Mouse (Mus musculus) thymus, adult 18-20 months (tissue): ENCODE results near the gene Igdcc3.
"Not testable (repeated sequence)": the region's sequence is repeated elsewhere in the genome, so short reads cannot be mapped to it uniquely, and the experiment has no call there.

ENCODE experiments used
- DNase-seq, 2 experiments: peaks; one replicate each; pipeline ENCODE4 v3.0.0; 2022; ENCODE audit warnings: mixed read lengths in 2 of 2

Igdcc3 gene

DNA sequence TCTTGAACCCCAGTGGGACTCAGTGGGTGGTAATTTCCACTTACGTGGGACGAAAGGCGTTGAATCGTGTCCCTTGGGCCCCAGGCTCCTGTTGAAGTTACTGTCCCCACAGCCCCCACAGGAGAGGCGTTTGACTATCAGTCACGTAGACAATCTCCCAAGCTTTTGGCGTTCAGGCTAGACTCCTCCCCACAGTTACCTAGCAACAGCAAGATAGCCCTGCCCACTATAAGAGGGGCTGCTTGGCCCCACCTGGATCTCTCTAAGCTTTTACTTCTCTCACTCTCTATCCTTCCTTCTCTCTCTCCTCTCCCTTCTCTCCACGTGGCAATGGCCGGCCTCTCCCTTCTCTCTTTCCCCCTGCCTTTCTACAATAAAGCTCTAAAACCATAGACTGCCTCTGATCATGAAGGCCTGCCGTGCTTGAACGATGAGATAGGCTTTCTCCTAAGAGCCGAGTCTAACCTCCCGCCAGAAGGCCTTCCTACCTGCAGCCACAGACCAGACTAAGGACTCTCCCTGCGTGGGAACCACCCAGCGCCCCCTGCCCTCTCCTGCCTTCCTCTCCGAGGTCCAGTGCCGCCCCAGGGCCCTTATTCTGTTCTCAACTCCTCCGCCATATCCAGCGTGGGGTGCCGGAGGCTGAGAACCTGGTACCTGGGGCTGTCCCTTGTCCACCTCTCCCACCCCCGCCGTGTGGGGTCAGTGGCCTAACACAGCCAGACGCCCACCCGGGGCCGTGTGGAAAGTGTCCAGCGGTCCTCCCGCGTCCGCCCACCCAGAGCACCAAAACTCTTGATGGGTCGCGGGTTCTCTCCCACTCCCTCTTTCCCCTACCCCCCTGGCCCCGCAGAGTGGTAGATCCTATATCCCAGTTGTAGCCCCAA lies 67.5 kb downstream of the Igdcc3 start:
- DNase-seq, result no peak

DNA sequence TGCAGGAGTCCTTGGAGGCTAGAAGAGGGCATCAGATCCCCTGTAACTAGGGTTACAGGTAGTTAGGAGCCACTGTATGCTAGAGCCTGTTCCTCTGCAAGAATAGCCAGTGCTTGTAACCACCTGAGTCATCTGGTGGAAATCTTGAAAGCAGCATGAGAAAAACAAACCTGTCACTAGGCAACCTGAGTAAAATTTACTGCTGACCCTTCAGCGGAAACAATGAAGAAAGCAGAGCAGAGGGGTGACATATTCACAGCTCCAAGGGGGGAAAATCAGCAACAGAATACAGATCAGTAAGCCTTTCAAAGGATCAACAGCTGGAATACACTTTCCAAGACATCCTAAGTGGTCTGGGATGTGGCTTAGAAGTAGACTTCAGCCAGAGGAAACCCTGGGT lies 70.6 kb downstream of the Igdcc3 start:
- DNase-seq, result no peak

DNA sequence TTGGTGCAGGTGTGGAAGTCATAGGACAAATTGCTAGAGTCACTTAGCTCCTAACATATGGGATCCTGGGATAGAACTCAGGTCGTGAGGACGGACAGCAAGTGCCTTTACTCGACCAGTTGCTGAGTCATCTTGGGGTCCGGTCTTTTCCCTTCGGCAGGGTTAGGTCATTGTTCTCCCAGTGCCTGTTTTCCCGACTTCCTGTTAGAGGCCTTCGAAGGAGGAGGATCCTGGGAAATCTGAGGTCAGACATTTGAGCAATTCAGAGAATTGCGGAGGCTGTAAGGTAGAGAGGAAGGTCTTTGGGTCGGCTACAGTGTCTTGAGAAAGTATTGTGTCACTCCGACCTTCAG lies 73.4 kb downstream of the Igdcc3 start:
- no peak for DNase-seq

DNA sequence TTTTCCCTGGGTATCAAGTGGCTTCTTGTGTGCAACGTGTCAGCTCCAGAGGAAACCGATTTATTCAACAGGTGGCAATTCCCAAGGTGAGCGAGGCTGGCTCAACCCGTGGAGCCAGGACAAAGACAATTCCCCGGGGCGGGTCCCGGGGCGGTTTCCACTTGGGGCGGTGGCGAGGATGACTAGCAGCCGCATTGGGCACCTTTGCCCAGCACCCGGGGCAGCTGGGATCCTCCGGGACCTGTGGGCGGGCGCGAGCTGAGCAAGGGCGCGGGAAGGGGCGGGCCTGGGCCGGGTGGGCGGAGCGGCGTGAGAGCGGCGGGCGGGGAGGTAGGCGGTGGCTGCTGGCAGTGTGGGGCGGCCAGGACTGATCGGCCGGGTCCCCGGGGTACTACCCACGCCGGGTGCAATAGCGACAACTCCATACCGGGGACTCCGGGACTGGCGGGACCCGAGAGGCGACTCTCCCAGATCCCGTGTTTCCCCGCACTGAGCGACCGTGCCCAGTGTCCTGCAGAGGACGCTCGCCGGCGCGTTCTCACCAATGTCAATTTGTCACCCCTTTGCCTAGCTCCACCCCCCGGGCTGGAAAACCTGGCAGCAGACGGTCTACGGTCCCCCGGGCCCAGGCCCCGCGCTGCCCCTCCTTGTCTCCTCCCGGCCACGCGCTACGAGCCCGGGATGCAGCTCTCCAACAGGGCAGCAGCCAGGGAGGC lies 73.9 kb downstream of the Igdcc3 start:
- peak; percentile 74 to 78 for DNase-seq

DNA sequence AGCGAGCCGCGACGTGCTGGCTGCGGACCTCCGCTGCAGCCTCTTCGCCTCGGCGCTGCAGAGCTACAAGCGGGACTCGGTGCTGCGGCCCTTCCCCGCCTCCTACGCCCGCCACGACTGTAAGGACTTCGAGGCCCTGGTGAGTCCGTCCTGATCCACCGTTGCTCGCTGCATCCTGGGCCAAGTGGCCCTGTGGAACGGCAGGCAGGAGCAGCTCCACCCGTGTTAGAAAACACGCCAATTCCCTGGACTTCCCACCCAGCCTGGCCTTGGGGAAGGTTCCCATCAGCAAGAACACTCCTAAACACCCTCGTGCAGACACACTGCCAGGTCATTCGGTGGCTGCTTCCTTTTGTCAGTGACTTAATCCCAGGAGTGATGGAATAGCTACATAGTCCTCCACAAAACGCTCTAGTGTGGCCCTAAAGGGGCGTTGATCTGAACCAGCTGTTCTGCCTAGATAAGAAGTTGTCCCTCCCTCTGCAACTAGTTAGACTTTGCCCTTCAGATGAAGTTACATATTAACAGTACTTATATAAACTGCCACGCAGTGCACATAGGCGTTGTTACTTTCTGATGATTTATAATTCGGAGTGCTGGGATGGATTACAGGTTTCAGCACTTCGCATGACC lies 74.6 kb downstream of the Igdcc3 start:
- no peak for DNase-seq

DNA sequence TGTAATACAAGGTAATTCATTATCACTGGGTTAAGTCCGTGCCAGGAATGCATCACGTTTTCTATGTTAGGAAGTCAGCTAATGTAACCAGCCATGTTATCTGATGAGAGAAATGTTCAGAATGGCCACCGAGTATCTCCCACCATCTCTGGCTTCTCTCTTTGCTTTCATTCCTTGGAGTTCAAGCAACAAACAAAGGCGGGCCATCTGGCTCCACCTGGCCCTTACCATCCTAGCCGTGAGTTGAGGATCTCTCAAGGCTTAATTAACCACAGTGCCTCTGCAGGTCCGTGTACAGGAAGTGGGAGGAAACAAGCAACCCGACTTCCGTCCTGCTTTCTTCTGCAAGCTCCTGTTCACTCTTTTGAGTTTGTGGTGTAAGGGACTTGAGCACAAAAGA lies 76.0 kb downstream of the Igdcc3 start:
- DNase-seq, result peak in 1 of 2 experiments; percentile 56

DNA sequence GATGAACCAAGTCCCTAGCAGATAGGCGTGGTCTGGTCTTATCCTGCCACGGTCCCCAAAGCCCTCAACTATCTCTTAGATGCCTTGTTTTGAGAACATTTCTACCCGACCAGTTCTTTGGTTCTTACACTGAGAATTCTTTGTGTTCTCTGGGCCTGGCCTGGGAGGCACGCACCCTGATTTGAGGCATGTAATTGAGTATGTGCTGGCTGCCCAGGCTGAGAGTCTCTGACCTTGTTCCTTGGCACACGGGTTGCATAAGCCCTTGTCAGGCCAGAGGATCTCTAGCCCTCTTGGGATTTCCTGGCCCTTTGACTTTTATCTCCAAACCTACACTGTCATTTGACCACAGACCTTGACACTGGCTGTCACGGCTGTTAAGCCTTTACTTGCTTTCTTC lies 76.7 kb downstream of the Igdcc3 start:
- DNase-seq, result no peak

DNA sequence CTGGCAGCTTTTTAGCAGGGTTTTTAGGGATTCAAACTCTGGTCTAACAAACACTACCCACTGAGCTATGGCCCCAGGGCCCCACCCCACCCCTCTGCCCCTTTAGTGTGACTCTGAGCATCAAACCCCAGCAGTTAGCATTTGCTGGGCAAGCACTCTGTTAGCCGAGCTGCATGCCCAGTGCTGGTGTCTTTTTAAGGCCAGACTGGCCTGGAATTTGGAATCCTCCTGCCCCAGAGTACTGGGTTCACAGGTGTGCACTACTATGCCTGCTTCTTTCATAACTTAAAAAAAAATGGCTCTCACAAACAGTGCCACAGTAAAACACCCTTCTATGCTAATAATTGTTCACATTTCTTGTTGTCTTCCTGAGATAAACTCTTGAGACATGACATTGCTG lies 77.9 kb downstream of the Igdcc3 start:
- no peak for DNase-seq

DNA sequence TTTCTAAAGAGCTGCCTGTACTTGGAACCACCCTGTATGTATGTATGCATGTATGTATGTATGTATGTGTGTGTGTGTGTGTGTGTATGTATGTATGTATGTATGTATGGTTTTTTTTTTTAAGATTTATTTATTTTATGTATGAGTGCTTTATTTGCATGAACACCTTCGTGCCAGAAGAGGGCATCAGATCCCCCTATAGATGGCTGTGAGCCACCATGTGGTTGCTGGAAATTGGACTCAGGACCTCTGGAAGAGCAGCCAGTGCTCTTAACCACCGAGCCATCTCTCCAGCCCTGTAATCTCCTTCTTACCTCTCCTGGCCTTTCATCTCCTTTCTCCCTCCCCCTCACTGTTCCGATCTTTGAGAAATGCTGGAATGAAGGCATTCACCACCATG lies 79.4 kb downstream of the Igdcc3 start:
- DNase-seq, result not testable (repeated sequence)

DNA sequence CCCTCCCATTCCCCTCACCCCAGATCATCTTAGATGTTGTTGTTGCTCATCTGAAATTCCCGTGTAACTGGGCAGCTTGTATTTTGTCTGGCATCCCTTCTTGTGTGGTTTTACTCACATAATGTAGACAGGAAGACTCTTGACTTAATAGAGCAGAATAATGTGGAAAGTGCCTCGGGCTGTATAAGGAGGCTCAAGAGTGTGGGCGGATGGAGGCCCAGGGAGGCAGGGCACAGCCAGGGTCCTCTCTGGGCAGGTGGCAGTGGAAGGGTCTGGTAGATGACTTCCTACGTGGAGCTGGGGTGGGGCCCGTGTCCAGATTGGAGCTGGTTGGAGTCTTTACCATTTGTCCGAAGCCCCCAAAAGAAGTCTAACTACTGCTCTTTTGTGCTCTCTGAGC lies 82.9 kb downstream of the Igdcc3 start:
- DNase-seq, result no peak

DNA sequence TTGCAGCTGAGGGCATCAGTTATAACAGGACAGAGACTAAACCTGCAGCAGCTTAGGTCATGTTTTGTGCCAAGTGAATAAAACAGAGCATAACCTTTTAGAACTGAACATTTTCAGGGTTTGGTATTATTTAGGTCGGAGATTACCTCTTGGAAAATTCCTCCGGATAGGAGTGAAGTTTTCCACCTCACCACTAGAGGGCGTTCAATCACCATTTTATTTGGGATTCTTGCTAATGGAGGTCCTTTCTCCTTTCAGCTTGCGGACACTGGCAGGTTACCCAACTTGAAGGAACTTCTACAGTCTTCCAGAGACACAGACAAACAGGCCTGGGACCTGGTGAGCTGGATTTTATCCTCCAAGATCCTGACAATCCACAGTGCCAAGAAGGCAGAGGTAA lies 84.8 kb downstream of the Igdcc3 start:
- DNase-seq, result no peak

DNA sequence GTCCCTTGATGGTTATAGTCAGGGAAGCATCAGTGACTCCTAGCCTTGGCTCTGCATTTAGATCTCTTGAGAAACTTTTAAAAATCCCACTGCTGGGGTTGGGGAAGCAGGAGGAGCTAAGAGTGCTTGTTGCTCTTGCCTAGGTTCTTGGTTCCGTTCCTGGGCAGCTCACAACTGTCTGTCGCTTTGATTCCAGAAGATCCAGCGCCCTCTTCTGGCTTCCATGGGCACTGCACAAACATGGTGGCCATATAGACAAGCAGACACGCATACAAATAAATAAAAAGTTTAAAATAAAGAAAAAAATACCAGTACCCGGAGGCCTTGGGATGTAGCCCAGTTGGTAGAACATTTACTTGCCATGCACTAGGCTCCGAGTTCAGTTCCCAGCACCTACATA lies 89.3 kb downstream of the Igdcc3 start:
- DNase-seq, result no peak

DNA sequence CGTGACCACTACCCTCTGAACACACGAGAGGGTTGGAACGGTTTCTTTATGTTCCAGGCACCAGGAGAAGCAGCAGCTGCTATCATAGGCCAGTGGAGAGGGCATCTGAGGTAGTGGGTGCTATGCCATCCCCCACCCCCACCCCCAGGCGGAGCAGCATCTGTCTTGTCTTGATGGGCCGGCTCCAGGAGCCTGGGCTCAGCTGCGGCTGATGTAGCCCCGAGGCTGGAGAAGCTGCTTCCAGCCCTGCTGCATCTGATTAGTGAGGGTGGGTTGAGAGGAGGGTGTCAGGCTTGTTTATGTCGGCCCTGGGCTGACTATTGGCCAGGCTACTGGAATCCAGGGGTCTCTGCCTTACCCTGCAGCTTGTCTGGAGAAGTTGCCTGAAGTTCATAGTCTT lies 90.3 kb downstream of the Igdcc3 start:
- no peak for DNase-seq

DNA sequence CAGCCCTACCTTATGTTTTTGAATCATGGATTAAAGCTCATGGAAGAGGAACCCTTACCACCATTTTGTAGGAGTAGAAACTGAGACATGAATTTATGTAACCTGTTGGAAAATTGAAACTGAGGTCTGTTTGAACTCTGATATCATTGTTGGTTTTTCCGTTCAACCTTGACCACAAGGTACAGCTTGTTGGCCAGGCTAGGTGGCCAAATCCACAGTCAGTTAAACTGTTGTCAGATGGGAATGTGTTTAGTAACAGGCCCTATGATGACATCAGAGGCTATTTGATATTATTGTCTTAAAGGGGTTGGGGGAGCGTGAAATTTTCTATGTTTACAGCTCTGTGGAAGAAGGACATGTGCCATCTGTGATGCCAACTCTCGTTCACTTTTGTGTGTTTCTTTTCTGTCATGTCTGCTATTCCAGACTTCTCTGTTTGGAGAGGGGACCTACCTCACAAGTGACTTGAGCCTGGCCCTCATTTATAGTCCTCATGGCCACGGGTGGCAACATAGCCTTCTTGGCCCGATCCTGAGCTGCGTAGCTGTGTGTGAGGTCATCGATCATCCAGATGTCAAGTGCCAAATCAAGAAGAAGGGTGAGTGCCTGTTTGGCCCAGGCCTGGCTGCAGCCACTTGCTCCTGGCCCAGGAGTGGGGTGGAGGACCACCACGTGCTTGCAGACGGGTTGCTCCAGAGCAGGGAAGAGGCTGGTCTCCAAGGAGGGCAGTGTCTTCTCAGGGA lies 92.4 kb downstream of the Igdcc3 start:
- no peak for DNase-seq

DNA sequence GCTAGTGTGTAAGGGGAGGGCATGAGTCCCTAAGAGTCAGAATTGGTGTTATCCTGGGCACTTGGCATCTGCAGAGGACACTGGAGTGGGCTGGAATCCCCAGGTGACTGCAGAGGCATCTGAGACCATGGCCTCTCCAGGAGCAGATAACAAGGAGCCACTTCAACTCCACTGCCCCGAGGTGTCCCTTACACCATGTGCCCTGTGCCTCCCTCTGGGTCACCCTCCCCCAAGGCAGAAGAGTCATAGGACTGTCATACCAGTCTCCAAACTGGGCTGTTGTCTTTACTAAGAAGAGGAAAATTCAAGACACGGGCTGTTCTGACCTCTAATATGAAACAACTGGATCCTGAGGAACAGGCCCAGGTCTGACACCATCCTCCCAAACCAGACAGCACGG lies 93.7 kb downstream of the Igdcc3 start:
- DNase-seq, result no peak
